Mouse (Mus musculus) small intestine, adult 2 months (tissue): ENCODE measurements around the gene Dhx36. TPM values are rescaled to one million over a fixed set of nuclear protein-coding genes. Genes with fewer than 3 reads are reported as not detected.

Experiments
- H3K27ac ChIP-seq: fragments of 200-500 bp; 2 replicates; pipeline ENCODE4 v1.5.1; 2012; ENCODE audit warnings: low read depth, low read length, control low read depth, inconsistent platforms; ENCODE audit not compliant: insufficient read depth
- H3K27me3 ChIP-seq: fragments of 200-500 bp; 2 replicates; pipeline ENCODE4 v1.6.1; 2012; ENCODE audit warnings: mild to moderate bottlenecking, moderate library complexity, low read length, inconsistent platforms; ENCODE audit not compliant: control insufficient read depth, insufficient read depth
- H3K36me3 ChIP-seq: fragments of 200-500 bp; 2 replicates; pipeline ENCODE4 v1.6.1; 2012; ENCODE audit warnings: mild to moderate bottlenecking, low read length, control low read depth, inconsistent platforms; ENCODE audit not compliant: control insufficient read depth, insufficient read depth
- H3K4me1 ChIP-seq: fragments of 200-500 bp; 2 replicates; pipeline ENCODE4 v1.6.1; 2012; ENCODE audit warnings: low read length, inconsistent platforms, mixed read lengths; ENCODE audit not compliant: control insufficient read depth, insufficient read depth, insufficient read length
- H3K4me3 ChIP-seq: fragments of 200-500 bp; 2 replicates; pipeline ENCODE4 v1.5.1; 2012; ENCODE audit warnings: low read depth, mild to moderate bottlenecking, control low read depth, inconsistent platforms, low read length, moderate library complexity
- CTCF ChIP-seq: fragments of 200-500 bp; IDR thresholded peaks from 2 replicates; pipeline ENCODE4 v1.5.1; 2012; ENCODE audit warnings: low read depth, mild to moderate bottlenecking, control low read depth, inconsistent platforms, low read length, moderate library complexity, mixed read lengths; ENCODE audit not compliant: insufficient replicate concordance, insufficient read length; ENCODE audit errors: extremely low read depth
- POLR2A ChIP-seq: fragments of 200-500 bp; IDR thresholded peaks from 2 replicates; pipeline ENCODE4 v1.6.1; 2012; ENCODE audit warnings: low read depth, mild to moderate bottlenecking, control low read depth, inconsistent platforms, low read length, moderate library complexity
- WGBS: fragments of 180-500 bp; shearing (Covaris S2); methylation state at CpG from one replicate; pipeline ENCODE4 v1.1.7; 2018; 5-methylcytosine and 5-hydroxymethylcytosine counted together
- polyA plus RNA-seq: library from polyadenylated mRNA; depleted of rRNA; stranded (reverse); fragments of >200 nt; gene quantifications from 2 replicates; pipeline ENCODE4 v1.2.3, GENCODE M21; 2012; rRNA removed

Dhx36 gene
- polyA plus RNA-seq, 1 experiment: 2.2 TPM

DNA sequence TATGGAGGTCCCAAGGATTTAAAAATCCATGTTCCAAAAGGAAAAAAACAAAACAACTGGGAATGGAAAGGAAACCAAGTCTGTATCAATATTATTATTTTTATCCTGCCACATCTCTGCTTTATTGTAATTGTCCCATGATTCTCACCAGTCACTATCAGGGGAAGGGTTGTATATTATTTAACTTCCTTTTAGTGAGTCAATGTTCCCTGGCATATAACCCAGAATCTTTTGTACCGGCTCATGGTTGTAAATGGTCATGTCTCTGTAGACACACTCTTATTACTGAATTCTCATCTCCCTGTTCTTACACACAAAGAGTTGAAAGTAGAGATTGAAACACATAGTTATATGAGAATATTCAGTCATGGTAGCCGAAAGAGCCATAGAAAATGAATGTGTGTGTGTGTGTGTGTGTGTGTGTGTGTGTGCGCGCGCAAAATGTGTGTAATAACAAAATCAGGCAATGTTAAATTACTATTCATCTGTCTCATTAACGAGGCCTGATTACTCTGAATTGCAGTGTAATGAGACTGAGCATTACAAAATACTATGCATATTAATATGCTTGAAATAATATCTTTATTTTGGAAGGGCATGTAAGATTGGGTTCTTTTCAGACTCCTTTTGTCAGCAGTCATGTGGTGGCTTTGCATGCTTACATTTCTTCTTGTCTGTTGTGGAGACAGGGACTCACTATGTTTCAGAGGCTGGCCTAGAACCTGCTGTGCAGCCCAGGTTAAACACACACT, 88.2 kb downstream of the Dhx36 start:
- no peak for TF ChIP-seq POLR2A
- TF ChIP-seq CTCF: no peak
- peaks cover 5% of the 10 kb centered on the region; the same call in 1 of the 2 replicates for H3K4me1 ChIP-seq
- no peak overlapping the region for H3K4me3 ChIP-seq
- WGBS: 80% methylated on average over 6 of the region's 6 CpGs
- H3K27ac ChIP-seq: no peak overlapping the region
- peaks cover 20% of the 10 kb centered on the region for H3K36me3 ChIP-seq
- no peaks in the 10 kb centered on the region for H3K27me3 ChIP-seq

Other genes with a start within 250 kb of the Dhx36 start
- 9.3 and 14.2 TPM in 2 replicates for gene Arhgef26, start 168.7 kb downstream of the Dhx36 start, polyA plus RNA-seq
- 0.09 and 0.13 TPM in 2 replicates for gene Gpr149, start 98.1 kb upstream of the Dhx36 start, polyA plus RNA-seq